Mouse (Mus musculus): ENCODE results near the gene Ptprb.

Ptprb gene

DNA sequence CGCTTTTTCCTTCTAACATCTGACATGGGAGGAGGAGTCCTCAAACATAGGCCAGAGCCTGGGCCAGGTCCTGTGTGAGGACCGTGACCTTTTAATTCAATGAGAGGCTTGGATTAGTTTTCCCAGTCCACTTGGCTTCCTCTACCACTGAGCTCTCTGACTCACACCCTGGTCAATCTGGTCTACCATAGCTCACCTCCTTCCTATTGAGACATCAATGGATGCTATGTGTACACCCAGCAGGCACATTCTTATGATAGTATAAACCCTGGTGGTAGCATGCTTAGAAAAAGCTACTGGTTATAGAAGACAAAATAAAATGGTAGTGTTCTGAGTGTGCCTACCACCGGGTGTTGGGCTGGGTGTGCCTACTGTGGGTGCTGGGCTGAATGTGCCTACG lies 21.1 kb downstream of the Ptprb start:
- in situ Hi-C loops (cut with MboI, MseI) = no loop called here

DNA sequence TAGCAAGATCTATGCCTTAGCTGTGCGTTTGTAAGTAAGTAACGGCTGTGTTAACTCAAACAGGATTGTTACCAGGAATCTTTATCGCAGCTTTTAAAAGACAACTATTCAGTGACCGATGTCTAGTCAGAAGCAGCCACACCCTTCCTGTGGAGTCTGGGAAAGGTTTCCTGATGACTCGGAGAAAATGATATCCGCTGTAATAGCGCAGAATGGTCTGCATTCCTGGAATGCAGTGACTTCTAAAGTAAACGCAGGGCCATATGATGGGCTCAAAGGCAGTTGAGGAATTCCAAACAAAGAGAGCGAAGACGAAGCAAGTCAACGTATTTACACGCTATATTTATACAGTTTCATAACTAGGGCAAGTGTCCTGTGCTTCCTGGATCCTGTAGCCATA lies 22.5 kb downstream of the Ptprb start:
- in situ Hi-C loops (cut with MboI, MseI) = no loop called here

DNA sequence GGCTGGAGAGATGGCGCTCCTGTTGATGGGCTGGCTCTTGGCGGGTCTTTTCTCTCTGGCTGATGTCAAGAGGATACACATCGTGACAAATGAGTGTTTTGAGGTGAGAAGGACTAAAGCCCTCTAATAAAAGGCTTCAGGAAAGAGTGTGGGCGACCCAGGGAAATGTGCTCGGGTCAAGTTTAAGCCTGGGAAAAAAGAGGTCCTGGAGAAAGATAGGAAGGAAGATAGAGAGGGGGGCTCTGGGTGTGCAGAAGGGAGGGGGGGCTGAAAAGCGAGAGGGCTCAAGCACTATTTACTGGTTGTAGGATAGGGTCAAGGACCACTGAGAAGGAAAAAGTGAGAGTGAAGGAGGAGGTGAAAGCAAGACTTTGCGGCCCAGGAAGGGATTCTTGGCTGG lies 25.5 kb downstream of the Ptprb start:
- in situ Hi-C loops (cut with MboI, MseI) = no loop called here

DNA sequence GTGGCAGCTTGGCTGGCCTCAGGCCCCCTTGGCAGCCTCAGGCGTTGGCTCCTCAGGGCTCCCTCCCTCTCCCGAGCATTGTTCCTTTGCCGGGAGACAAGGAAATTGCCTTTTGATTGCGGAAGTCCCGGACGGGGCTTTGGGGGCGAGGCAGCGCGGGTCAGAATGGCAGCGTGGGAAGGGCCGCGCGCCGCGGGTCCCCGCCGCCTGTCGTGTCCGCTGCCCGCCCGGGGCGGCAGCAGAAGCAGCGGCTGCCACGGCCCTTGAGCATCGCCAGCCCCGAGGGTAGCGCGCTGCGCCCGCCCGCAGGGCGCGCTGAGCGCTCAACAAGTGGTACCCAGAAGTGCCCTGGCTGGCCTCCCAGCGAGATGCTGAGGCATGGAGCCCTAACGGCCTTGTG lies 25.9 kb downstream of the Ptprb start:
- in situ Hi-C loops (cut with MboI, MseI) = no loop called here

DNA sequence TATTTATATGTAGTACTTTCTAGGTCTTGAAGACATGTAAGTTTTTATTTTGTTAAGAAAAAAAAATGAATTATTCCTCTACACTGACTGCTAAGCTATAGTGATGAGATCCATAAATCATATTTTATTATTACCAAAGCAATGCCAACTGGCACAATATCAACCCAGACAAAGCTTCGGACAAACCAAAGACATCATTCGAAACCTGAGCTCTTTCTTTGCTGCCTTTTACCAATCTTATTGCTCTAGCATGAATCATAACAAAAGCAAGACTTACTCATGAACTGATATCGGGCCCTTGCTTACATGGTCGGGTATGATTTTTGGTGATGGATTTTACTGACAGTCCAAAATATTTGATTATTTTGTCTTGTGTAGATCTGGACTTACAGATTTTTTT lies 29.0 kb downstream of the Ptprb start:
- in situ Hi-C loops (cut with MboI, MseI) = no loop called here

DNA sequence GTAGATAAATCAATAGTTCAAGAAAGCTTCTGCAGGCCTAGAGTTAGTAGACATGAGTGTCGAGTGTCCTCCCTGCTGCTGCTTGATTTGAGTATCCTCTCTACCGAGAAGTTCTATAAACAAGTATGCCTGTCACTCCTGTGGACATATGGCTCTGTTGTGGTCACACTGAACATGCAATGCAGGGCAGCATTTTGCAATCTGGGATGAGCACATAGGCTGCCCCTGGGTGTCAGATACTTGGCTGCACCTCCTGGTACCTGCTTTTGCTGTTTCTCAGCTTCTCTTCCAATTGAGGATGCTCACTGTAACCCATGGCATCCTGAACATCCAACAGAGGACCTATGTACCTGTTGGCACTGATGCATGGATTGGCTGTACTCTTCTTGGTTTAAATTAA lies 34.1 kb downstream of the Ptprb start:
- in situ Hi-C loops (cut with MboI, MseI) = no loop called here

DNA sequence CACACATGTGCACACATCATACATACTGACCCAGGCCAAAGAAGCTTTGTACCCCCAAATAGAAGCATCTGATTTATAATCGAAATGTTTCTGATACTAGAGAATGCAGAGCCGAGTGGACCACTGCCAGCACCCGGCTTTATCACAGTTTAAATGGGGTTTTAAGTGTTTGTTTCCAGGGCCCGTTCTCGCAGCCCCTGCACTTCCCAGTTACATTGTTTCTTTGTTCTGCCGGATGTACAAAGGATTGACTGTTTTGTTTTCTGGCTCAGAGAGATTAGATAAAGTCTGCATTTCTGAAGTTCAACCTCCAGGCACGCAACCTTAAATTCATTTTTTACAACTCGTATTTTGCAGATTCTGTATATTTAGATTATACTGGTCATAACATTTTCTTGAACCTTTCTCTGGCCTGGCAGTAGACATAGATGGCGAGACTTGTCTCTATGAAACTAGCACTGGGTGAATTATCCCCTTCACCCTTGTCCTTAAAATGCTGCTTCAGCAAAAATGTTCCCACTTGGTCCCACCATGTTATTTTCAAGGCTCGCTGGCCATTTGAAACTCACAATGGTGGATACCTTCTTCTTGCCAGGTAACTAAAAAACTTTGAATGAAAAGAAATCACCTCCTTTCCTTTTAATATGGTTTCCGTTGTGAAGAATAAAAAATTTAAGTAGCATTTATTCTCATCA lies 35.3 kb downstream of the Ptprb start:
- in situ Hi-C loops (cut with MboI, MseI) = no loop called here

DNA sequence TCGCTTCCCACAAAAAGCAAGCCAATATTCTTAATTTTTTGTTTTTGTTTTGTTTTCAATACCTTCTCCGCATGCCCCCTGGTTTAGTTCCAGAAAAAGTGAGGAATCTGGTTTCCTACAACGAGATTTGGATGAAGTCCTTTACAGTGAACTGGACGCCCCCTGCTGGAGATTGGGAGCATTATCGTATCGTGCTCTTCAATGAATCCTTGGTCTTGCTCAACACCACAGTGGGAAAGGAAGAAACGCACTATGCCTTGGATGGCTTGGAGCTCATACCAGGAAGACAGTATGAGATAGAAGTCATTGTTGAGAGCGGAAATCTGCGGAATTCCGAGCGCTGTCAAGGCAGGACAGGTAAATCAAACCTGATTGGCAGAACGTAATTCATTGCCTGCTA lies 43.9 kb downstream of the Ptprb start:
- in situ Hi-C loops (cut with MboI, MseI) = no loop called here

DNA sequence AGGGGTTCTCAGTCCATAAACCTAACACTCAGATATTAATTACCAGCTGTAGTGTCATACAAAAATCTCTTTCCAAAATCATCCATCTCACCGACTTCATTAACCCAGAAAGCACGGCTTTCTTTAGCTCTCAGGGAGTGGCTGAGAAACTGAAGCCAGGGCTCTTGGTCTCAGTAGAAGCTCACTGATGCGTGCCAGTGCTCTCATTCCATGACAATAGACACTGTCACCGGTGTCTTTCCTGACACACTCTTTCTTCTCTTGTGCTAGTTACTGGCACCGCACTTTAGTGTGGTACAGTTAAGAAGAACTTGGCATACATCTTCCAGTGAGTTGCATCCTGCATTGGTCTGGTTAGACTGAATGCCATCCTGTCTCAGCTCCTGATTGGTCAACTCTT lies 53.8 kb downstream of the Ptprb start:
- in situ Hi-C loops (cut with MboI, MseI) = loop anchor here (5.0 kb wide), 2 partner anchors 122 to 518 kb away; no protein-coding TSS in a partner anchor

DNA sequence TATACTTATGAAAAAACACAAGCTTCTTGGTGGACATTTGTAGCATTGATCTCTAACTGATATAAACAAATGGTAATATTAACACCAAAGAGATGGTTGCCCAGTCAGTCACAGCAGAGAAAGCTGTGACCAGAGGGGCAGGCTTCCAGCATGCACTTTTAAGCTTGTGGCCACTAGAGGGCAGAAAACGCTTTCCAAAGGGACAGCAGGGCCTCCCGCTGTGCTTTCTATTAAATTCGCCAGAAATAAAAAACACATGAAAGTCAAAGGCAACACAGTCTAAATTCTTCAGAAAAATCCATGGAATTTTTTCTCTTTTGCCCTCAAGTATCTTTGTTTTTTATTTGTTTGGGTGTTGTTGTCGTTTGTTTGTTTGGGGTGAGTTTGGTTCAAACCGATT lies 55.1 kb downstream of the Ptprb start:
- in situ Hi-C loops (cut with MboI, MseI) = loop anchor here (10.0 kb wide), 1 partner anchor 464 kb away; no protein-coding TSS in a partner anchor

DNA sequence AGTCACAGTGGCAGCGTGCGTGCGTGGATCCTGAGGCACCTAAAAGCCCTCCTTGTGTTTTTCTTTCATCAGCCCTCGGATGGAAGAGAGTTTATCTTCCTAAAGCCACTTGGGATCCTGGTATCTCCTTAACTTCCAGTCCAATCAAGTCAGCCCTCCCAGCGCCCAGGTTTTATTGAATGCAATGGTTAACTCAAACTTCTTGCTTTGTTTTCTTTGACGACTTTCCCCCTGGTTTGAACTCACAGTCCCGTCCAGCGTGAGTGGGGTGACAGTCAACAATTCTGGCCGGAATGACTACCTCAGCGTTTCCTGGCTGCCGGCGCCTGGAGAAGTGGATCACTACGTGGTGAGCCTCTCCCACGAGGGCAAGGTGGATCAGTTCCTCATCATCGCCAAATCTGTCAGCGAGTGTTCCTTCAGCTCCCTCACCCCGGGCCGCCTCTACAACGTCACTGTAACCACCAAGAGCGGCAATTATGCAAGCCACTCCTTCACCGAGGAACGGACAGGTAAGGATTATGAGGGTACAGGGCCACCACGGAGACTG lies 55.7 kb downstream of the Ptprb start:
- in situ Hi-C loops (cut with MboI, MseI) = loop anchor here (10.0 kb wide), 1 partner anchor 464 kb away; no protein-coding TSS in a partner anchor

DNA sequence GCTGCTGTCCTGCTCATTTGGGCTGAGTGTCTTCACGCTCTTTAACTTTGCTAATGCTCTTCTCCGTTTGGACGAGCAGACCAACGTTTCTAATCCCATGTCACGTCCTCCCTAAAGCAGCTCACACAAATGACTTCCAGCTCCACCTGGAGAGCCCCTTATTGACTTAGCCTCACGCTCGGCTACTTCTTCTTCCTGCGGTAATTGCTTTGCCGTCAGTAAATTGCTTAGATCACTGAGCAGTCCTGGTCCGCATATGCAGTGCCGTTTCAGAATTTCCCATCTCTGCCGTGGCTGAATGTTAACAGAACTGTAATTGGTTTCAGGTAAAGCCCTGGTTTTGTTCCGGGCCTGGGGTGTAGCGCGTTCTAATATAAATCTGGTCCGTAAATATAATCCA lies 58.3 kb downstream of the Ptprb start:
- in situ Hi-C loops (cut with MboI, MseI) = loop anchor here (10.0 kb wide), 1 partner anchor 461 kb away; no protein-coding TSS in a partner anchor

DNA sequence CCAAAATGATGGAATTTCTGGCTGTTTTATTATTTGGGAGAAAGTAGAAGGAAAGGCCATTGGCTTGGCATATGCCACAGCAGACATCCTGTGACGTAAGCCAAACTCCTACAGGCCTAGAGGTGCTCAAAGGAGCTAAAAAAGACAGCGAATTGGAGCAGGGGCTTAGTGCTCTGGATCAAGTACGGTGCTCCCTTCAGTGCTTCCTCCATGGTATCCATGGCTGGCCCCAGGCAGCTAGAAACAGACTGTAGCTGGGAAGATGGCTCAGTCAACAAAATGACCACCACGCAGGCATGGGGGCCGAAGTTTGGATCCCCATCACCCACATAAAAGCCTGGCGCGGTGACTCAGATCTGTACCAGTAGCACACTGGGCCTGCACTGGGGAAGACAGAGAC lies 58.8 kb downstream of the Ptprb start:
- in situ Hi-C loops (cut with MboI, MseI) = loop anchor here (10.0 kb wide), 1 partner anchor 461 kb away; no protein-coding TSS in a partner anchor

DNA sequence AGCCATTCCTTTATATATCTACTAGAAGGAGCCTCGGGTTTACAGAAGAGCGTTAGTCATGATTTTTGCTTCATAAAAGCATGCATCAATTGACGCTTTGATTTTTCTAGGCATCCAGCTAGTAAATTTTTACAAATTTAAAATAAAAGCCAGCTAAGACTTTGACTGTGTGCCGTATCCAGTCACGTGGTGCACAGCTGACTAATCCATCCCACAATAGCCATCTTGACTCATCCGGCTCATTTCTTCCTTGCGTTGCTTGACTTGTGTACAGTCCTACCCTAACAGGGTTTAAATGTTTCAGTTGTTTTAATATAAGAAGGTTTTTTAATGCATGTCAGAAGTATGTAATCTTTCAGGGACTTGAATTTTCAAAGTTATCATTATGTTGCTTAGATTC lies 60.0 kb downstream of the Ptprb start:
- in situ Hi-C loops (cut with MboI, MseI) = loop anchor here (10.0 kb wide), 1 partner anchor 459 kb away; no protein-coding TSS in a partner anchor

DNA sequence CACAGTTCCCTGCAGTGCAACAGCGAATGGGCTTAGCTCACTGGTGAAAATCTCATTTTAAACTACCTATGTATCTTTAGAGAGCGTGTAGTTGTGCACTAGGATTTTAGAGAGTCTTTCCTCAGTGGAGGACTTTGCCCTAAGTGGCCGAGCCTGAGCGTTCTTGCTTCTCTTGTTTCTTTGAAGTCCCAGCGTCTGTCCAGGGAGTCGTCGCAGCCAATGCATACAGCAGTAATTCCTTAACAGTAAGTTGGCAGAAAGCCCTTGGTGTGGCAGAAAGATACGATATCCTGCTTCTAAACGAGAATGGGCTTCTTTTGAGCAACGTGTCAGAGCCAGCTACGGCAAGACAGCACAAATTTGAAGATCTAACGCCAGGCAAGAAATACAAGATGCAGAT lies 65.9 kb downstream of the Ptprb start:
- in situ Hi-C loops (cut with MboI, MseI) = no loop called here

DNA sequence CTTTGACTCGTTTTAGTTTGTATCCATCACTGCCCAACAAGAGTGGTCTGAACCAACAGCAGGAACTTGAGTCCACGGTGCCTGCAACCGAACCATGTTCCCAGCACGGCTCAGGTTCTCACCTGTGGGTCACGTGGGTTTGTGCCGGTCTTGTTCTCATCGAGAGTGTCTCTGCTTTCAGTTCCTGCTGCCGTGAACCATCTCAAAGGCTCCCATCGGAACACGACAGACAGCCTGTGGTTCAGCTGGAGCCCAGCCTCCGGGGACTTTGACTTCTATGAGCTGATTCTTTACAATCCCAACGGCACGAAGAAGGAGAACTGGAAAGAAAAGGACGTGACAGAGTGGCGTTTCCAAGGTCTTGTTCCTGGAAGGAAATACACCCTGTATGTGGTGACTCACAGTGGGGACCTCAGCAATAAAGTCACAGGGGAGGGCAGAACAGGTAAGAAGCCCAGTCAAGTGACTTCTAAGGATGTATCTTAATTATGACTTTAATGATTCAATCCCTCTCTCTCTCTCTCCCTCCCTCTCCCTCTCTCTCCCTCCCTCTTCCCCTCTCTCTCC lies 71.4 kb downstream of the Ptprb start:
- in situ Hi-C loops (cut with MboI, MseI) = no loop called here

DNA sequence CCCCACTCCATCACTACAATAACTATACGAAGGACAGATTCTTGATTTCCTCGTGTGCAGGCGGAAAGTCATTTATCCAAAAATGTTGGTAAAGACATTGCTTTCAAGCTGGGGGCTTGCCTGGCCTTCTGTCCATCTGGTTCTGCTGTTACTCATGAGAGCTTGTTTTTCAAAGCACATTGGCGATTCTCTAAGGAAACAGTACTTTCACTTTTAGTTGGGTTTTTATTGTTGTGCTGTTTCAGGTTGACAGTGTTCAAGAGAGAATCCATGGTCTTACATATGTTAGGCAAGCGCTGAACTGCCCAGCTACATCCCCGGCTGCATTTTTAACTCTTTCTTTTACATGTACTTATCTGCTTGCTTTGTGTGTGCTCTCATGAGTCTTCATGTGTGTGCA lies 73.7 kb downstream of the Ptprb start:
- in situ Hi-C loops (cut with MboI, MseI) = no loop called here

DNA sequence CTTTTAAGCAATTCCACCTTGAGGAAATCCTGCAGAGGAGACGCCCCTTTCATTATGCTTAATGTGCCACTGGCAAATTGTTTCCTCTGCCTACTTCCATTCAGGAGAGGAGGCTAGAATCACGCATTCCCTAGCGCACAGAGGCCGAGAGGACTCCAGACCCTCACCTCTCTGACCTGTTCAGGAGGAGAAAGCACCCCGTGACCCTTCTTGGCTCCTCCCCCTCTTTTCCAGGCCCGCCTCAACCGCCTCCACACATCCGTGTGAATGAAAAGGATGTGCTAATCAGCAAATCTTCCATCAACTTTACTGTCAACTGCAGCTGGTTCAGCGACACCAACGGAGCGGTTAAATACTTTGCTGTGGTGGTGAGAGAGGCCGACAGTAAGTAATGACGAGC lies 75.2 kb downstream of the Ptprb start:
- in situ Hi-C loops (cut with MboI, MseI) = no loop called here

DNA sequence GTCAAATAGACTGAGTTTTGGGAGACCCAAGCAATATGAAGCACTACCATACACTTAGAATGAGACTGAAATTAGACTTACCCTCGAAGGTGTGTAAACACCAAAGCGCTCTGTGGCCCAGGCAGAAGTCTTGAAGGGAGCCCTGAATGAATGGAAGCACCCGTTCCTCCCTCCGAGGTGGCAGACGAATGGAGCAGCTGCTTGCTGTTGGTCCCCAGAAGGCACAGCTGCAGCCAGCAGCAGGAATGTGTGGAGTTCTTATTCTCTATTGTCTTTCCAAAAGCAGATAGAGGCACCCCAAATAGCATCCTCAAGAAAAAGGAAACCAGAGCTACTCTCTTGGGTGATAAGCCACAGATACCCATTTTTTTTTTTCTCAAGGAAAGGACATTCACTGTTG lies 79.0 kb downstream of the Ptprb start:
- in situ Hi-C loops (cut with MboI, MseI) = no loop called here

DNA sequence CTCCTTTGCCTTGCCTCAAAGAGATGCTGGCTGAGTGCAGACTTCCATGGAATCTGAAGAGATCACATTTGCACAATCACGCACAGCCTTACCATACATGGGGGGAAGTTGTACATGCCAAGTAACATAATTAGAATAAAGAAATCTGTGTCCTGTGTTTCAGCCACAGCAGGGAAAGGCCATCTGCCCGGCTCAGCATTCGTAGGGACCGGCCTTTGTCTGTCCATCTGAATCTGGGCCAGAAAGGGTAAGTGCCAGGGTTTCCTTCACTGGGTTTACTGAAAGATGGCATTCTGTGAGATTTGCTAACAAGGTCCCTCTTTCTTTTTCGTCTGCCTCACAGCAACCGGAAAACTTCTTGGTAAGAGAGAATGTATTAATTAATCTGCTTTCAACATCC lies 86.9 kb downstream of the Ptprb start:
- in situ Hi-C loops (cut with MboI, MseI) = no loop called here

DNA sequence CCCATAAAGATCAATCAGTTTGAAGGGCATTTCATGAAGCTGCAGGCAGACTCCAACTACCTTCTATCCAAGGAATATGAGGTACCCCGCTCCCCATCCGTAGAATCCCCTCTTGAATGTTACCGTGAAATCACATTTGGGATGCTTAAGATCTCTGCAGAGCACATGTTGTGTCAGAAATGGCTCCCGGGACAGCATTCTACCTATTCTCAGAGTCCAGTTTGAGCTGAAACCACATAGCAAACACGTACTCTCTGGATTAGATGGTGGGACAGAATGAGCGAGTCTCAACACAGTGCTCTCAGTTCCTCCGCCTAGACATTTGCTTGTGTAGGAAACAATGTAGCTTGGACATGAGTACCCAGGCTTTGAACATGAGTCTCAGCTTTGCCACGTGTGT lies 87.3 kb downstream of the Ptprb start:
- in situ Hi-C loops (cut with MboI, MseI) = no loop called here

DNA sequence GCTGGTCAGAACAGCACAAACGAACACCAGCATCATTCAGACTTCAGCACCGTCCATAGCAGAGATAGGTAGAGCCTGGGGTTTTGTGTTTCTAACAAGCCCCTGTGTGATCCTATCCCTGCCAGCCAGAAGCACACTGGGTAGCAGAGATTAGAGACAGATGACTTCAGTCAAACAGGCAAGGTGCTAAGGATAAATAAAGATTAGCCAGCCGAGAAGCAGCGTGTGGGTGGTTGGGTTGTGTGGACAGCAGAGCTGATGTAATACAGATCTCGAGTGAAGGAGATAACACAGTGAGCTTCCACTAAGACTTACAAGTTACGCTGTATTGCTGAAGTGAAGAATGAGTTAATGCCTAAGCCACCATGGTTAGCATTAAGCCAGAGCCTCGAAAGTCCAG lies 89.4 kb downstream of the Ptprb start:
- in situ Hi-C loops (cut with MboI, MseI) = no loop called here

All from T-helper 1 cell (primary cell).